Mouse (Mus musculus) thymus, adult 18-20 months (tissue): ENCODE results near the gene Necap1.

Source experiments
- DNase-seq, 2 experiments: peaks; one replicate each; pipeline ENCODE4 v3.0.0; 2022; ENCODE audit warnings: mixed read lengths in 2 of 2

The Necap1 gene

DNA sequence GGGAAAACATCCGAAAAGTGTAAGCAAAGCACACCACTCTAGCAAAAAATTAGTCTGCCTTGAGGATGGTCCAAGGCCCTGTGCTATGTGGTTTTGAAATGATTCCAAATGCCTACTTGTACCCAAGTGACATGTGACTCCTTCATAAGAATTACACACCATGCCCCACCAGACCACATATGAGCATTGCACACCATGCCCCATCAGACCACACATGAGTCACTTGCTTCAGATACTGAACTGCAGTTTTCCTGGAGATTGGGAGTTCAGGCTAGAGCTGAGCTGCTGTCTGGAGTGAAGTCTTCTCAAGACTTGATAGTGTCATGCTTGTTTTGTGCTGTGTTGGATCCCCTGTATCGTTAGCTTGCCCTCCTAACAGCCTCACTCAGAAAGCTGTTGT, 15.3 kb downstream of the Necap1 start:
- DNase-seq: no peak

DNA sequence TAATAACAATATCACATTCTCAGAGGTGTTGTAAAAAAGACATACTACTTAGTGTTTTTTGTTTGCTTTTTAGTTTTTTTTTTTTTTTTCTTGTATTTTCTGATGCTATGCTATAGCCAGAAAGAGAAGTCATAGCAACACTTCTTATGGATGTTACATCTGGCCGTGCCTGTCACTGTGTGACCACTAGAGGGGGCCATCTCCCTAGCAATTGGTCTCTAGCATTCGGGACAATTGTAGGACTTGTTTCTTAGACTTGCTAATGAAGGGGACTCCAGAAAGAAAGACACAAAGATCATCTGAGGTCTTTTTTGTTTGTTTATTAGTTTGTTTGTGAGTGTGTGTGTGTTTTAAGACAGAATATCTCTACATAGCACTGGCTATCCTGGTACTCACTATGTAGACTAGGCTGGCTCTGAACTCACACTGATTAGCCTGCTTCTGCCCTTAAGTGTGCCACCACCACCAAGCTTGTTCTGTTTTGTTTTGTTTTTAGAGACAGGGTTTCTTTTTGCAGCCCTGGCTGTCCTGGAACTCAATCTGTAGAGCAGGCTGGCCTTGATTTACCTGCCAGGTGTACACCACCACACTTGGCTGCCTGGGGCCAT, 18.3 kb downstream of the Necap1 start:
- no peak for DNase-seq

DNA sequence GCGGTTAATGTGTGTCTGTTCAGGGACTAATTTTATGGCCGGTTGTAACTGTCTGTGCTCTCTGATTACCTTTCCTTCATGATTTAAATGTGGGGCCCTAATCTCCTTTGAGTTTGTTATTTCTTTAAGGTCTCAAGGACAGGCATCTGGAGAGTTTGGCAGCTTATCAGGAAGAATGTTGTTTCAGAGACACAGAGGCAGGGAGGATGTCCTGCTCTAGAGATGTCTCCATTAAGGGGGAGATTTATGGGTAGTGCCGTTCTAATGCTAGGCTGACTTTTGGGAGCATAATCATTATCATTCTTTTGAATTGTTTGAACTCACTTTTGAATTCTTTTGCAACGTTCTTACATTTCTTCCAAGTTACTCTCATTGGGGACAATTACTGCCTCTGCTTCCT, 45.6 kb downstream of the Necap1 start:
- DNase-seq: no peak

DNA sequence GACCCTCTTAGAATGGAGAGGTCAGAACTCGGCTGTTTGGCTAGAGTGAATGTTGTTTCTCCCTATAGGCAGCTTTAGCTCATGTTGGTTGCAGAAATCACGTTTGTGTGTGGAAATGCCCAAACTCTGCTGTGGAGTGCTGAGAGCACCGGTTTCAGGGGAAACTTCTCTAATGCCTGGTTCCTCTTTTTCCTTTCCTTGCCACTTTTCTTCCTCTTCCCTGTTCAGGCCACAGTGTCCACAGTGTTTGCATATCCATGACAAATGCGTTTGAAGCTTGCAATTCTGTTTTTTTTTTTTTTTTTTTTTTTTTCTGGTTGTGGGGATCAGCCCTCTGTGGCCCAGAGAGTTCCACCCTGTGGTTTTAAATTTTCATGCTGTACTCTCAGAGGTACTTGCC, 47.2 kb downstream of the Necap1 start, which contains the start of gene Clec4a1:
Gene Clec4a1, plus strand, starts transcription at position 398 of the 400 bp plus-strand sequence.
- DNase-seq: no peak

DNA sequence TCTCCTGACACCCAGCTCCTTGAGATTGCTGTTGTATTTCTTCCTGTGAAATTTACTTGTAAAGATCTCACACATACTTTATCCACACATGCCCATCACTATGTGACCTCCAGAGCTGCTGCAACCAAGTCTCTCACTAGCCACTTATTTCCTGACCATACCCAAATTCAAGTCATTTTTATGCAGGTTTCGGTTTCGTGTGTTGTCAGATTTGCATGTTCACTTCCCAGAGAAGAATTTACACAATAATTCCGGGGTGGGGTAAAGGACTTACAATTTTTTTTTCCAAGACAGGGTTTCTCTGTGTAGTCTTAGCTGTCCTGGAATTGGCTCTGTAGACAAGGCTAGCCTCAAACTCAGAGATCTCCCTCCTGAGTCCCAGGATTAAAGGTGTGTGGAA, 60.6 kb downstream of the Necap1 start:
- DNase-seq: no peak
